Mouse (Mus musculus) left cerebral cortex, postnatal 36 days (tissue): ENCODE results near the gene Kcne1. TPM values are rescaled to one million over a fixed set of nuclear protein-coding genes. Genes with fewer than 3 reads are reported as not detected.

Source experiments
- DNase-seq, 2 experiments: peaks; one replicate each; pipeline ENCODE4 v3.0.0; 2021 to 2022; ENCODE audit warnings: low spot score in 2 of 2, mixed read lengths in 1 of 2
- intact Hi-C: fragments of 180-260 bp; cut with DNase I; formaldehyde crosslinking; loops from one replicate; pipeline ENCODE4 v1.15.1; 2025
- total RNA-seq, 2 experiments: library from RNA; stranded (reverse); gene quantifications; 2 replicates each; pipeline ENCODE4 v1.2.3; 2021

The Kcne1 gene
- total RNA-seq, 2 experiments from 2014 or later = not detected

GRCm38 (mm10) chr16:92357566-92357965 is 1.7 kb downstream of the Kcne1 start:
- DNase-seq = no peak
- intact Hi-C loops = no loop called here

DNA sequence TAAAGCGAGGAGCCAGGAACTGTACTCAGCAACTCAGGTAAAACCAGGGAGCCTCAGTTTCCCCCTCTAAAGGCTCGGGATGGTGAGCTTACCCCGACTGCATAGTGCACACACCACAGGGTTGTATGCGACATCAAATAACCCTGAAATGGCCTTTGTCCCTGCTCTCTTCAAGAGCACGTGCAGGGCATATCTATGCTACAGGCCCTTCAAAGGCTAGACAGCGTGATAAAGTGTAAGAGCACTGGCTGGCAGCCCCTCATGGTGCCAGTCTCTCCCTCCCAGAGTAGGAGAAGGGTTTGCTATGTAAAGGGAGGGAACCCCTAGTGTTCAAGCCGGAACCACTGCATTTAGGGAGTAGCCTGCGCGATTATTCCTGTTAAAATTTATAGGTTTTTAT is 2.2 kb downstream of the Kcne1 start:
- intact Hi-C loops = no loop called here
- no peak for DNase-seq

GRCm38 (mm10) chr16:92355982-92356381 is 3.3 kb downstream of the Kcne1 start:
- no peak for DNase-seq
- intact Hi-C loops = no loop called here

DNA sequence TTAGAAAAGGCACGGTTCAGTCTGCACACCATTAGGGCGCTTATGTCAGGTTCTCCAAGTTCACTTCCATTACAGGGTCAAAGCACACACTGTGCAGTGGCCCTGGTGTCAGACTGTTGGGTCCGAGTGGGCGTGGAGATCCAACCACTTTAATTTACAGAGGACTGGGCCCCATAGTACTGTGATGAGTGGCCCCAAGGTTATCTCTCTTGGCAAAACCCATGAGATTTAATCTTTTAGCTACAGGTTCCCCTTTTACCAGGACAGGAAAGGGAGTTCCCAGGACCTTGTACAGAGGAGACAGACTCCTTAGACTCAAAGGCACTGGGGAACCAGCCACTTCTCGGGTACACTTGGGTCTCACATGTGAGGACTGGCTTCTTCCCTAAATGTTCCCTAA is 3.9 kb downstream of the Kcne1 start:
- intact Hi-C loops = no loop called here
- DNase-seq = no peak

DNA sequence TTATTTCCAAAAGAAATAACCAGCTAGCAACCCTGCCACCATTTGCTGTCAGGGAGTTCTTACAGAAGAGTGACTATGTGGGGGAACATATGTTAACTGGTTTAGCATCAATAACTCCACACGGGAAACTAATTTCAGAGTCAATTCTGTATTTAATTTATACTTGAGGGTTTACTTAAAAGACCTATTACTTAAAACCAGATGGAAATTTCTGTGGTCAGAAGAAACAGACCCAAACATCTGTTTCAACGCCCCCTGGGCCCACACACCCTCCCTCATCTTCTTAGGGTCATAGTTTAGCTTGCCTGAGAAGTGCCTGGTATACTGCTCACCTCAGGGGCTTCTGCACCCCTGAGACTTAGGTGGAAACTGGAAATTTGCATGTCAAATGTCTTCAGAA is 5.4 kb downstream of the Kcne1 start:
- DNase-seq = no peak
- intact Hi-C loops = no loop called here

DNA sequence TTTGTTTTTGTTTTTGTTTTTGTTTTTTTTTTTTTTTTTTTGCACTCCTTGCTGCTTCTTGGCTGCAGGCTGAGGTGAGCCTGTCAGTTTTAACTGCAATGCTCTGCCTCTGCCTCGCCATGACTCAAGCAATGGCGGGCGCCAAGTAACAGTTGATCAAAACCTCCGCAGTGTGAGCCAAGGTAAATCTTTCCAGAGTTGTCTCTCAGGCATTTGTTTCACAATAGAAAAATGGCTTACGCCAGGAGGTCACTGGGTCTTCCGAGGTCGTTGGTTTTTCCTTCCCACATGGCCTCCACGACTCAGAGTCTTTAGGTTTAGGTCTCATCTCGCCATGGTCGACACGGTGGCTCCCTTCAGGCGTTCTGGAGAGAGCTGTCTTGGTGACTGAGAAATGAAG is 6.0 kb downstream of the Kcne1 start:
- intact Hi-C loops = no loop called here
- DNase-seq = no peak

- DNase-seq = no peak
- intact Hi-C loops = no loop called here
Measured at GRCm38 (mm10) chr16:92348941-92349340, 10.3 kb downstream of the Kcne1 start.

DNA sequence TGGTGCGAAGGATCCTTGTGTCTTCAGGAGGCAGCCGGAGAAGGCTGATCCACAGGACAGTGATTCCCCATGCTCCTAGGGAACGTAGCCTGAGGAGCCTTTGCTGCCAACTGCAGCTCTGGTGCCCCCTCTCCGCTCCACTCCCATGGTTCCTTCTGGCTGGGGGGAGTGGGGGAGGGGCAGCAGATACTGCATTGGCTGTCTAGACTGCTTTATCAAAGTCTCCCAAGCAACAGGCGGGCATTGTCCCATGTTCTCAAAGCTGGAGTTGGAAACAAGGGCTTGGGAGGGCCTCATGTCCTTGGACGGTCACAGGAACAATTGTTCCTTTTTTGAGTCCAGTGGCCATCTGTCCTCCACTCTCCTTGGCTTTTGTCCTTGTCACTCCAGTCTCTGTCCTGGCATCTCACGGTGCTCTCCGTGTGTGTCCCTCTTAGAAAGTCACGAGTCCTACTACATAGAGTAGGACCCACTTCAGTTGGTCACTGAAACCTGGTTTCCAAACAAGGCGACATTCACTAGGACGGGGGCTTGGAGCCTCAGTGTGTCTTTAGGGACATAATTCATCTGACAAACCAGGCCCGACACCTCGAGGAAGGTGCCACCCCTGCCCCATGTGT is 12.9 kb downstream of the Kcne1 start:
- DNase-seq = no peak
- intact Hi-C loops = no loop called here

DNA sequence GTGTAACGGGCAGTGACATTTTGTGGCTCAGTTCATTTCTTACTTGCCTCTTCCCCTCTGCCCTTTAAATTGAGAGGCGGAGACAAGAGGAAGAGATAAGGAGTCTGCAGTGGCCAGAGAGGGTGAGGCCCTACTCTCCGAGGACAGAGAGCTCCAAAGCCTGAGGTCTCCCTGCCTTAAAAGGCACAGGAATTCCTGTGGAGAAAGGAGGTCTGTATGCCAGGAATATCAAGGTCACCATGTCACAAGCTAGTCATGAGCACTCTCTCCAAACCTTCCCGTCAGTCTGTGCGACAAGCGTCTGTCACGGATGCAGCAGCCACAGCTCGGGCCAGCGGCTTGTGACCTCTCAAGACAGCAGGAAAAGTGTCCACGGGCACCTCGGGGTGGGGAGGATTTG is 14.1 kb downstream of the Kcne1 start:
- intact Hi-C loops = no loop called here
- DNase-seq = no peak

DNA sequence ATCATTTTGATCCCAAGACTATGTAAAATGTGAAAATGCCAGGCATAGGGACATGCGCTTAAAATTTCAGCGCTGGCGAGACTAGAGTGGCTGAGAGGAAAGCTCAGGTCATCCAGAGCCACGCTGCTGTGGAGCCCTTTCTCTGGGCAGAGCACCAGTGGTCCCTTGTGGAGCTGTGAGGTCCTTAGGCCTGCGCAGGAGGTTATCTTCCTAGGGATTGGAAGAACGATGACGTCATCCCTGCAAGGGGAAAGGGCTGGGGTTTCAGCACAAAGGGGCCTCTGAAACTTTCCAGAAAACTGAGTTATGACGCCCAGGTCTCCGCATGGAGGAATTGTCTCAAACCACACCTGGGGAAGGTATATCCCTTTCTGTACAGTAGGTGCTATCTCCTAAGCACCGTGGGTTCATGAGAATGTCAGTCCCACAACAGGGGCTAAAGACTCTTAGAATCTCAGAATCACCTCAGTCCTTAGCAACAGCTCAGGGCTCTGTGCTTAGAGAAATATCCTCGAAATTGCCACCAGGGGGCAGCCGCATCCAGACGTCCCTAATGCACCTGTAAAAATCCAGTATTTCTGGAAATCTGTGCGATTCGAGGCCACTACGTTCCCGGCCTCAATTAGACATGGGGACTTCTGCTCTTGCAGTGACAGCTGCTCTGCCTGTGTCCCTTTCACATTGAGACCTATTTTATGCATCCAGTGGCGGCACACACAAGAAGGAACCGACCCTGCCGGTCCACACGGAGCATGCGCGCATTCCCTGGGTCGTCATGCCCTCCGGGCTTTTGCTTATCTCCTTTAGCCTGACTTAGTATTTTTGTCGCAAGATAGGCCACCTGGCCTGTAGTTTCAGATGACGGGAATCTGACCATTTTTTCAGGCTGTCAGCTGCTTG is 18.4 kb downstream of the Kcne1 start:
- peak; percentile 64 to 70 for DNase-seq
- intact Hi-C loops = loop anchor here (1.0 to 5.0 kb wide), 2 partner anchors 116 to 1201 kb away; no protein-coding TSS in a partner anchor

GRCm38 (mm10) chr16:92336280-92336679 is 23.0 kb downstream of the Kcne1 start:
- DNase-seq = peak; percentile 62 to 70
- intact Hi-C loops = loop anchor here (2.0 kb wide), 1 partner anchor 21 kb away; no protein-coding TSS in a partner anchor

- DNase-seq = no peak
- intact Hi-C loops = no loop called here
Measured at GRCm38 (mm10) chr16:92334600-92334999, 24.7 kb downstream of the Kcne1 start.

DNA sequence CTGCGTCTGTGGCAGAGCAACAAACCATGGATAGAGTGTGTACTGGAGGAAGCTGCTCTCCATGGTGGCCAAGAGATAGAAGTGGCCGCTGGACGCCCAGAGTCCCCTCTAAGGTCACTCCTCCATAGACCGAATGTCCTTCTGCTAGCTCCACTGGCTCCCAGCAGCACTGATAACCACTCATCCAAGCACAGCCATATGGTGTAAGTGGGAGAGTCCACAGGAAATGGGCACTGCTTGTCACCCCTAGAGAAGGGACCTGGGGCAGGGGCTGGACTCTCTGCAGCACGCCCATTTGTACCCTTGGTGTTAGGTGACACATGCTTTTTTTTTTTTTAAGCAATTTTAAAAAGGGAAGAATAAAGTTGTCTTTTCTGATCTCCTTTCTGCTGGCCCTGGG is 28.3 kb downstream of the Kcne1 start:
- intact Hi-C loops = no loop called here
- DNase-seq = no peak

- DNase-seq = no peak
- intact Hi-C loops = no loop called here
Measured at GRCm38 (mm10) chr16:92327911-92328310, 31.4 kb downstream of the Kcne1 start.

GRCm38 (mm10) chr16:92325062-92325406 is 34.2 kb downstream of the Kcne1 start:
- no peak for DNase-seq
- intact Hi-C loops = no loop called here

DNA sequence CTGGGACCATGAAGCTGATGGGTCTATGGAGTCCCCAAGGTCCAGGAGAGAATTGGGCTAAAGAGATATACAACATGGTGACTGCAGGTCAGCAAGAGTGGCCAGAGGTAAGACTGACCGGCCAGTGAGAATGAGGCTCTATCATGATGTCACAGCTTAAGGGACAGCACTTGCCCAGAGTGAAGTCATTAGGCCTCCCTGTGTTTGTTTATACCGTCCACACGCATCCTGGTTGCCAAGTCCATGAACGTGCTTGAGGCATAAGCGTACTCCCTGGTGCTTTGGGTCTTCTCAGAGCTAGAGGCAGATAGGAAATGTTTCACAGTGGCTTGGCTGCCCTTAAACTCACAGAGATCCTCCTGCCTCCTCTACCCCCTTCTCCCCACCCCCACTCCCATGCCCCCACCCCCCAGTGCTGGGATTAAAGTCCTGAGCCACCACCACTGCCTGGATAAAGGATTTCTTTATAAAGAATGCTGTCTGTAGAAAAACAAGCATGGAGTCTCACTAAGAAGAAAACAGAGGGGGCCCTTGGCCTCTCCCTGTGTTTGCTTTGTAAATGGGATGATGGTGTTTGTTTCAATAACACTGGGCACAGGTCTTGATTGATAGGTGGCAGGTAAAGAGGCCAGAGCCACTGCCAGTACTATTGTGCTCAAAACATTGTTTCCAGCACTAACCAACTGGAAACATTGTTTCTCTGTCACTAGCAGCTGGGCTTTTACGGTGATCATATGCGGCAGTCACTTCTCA is 34.8 kb downstream of the Kcne1 start:
- intact Hi-C loops = no loop called here
- DNase-seq = no peak

DNA sequence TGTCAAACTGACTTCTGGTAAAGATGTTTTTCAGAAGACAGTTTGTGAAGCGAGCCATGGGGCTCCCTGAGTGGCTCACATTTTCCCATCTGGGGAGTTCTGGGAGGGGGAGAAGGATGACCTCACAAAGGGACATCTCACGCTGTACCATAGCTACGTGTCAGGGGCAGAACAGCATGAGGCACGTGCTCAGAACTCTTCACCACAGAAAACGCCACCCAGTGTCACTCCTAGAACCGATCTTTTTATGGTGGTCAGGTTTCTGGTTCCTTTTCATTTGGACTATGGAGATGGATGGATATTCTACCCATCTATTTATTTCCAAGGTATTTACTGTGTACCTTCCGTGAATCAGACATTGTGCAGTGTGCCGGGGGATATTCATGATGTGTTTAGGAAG is 37.9 kb downstream of the Kcne1 start, which contains the start of gene Fam243:
Gene Fam243 (minus strand): TSS at position 101 of the 400 bp plus-strand sequence.
- intact Hi-C loops = no loop called here
- no peak for DNase-seq

DNA sequence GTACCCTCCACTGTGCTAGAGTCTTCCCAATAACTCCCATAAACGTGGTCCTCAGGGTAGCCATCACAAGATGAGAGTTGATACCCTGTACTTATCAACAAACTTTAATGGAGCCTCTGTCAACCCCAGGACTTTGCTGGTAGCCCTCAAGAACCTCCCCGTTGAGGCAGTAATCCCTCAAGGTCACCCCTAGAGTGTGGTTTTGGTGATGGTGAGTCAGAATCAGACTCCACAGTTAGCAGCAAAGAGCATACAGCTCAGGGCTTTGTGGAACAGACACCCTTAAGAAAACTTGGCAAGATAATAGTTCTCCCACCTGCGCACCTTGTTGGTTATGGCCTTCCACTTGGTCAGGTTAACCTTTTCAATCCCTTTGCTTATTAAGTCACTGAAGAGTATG is 38.9 kb downstream of the Kcne1 start:
- intact Hi-C loops = no loop called here
- no peak for DNase-seq

DNA sequence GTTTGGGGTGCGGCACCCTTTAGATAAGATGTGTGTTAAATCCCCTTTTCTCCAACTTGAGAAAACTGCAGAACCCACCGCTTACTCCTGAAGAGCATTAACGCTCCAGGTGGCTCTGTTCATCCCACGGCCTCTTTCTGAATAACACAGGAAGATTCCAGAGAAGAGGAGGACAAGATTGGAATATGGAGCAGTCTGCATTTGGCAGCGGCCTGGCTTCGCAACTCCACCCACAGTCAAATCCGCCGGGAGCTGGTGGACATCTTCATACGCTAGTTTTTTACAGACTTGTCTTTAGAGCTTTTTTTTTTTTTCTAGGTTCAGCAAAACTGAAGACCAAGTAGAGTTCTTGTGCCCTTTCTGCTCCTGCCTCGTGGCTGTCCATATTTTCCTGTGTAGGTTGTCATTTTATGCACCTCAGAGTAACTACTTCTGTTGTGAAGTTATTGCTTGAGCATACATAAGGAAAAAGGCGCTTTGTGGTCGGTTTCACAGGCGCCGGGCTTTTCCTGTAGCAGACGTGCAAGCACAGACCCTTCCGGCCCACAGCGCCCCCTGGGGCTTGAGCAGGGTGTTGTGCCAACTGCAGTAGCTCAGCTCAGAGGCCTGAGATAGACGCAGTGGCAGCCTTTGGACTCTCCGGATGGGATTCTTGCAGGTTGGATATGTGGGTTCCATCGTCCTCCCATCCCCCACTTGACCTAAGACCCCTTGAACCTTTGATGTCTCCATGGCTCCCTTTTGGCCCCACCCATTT is 39.7 kb downstream of the Kcne1 start:
- intact Hi-C loops = loop anchor here (10.0 kb wide), 1 partner anchor 1225 kb away; no protein-coding TSS in a partner anchor
- DNase-seq = peak; percentile 54 to 62
